Mouse (Mus musculus) liver, embryonic 14.5 days (tissue): ENCODE data around the gene Hrc. TPM values are rescaled to one million over a fixed set of nuclear protein-coding genes. Genes with fewer than 3 reads are reported as not detected.

Experiments
- ATAC-seq: fragments of 200-750 bp; cut with Nextera tagmentation; 2 replicates; pipeline ENCODE4 v1.8.0; 2017; ENCODE audit warnings: moderate number of reproducible peaks, mild to moderate bottlenecking, moderate library complexity; ENCODE audit not compliant: insufficient read depth
- DNase-seq, 3 experiments: peaks; one replicate each; pipeline ENCODE4 v3.0.0-alpha.2; 2012 to 2013; ENCODE audit warnings: low read depth in 3 of 3, low spot score in 3 of 3
- H3K27ac ChIP-seq: fragments of 300-500 bp; sonication (generic); 2 replicates; pipeline ENCODE4 v1.5.1; 2014; ENCODE audit warnings: moderate library complexity, mild to moderate bottlenecking, control low read depth, inconsistent platforms
- H3K27me3 ChIP-seq: fragments of 300-500 bp; sonication (generic); 2 replicates; pipeline ENCODE4 v1.6.1; 2014; ENCODE audit warnings: mild to moderate bottlenecking, low read length, moderate library complexity; ENCODE audit not compliant: control insufficient read depth, insufficient read depth
- H3K36me3 ChIP-seq: fragments of 300-500 bp; sonication (generic); replicated peaks from 2 replicates; pipeline ENCODE4 v1.6.1; 2014; ENCODE audit warnings: low read depth; ENCODE audit not compliant: control insufficient read depth, insufficient read depth
- H3K4me1 ChIP-seq, 2 experiments: fragments of 200-500 bp in 1 of 2; fragments of 300-500 bp in 1 of 2; sonication (generic) in 1 of 2; replicated peaks; 2 replicates each; pipeline ENCODE4 v1.6.1; 2012 to 2014; ENCODE audit warnings: antibody characterized with exemption in 1 of 2, inconsistent platforms in 1 of 2, low read length in 1 of 2; ENCODE audit not compliant: control insufficient read depth in 2 of 2, insufficient read depth in 2 of 2
- H3K4me2 ChIP-seq: fragments of 300-500 bp; sonication (generic); 2 replicates; pipeline ENCODE4 v1.6.1; 2014; ENCODE audit warnings: low read depth, mild to moderate bottlenecking, control low read depth, moderate library complexity
- H3K4me3 ChIP-seq, 2 experiments: fragments of 200-500 bp in 1 of 2; fragments of 300-500 bp in 1 of 2; sonication (generic) in 1 of 2; 2 replicates each; pipeline ENCODE4 v1.5.1; 2012 to 2014; ENCODE audit warnings: low read depth in 2 of 2, low read length in 2 of 2, mild to moderate bottlenecking in 2 of 2, control low read depth in 1 of 2, inconsistent platforms in 1 of 2, moderate library complexity in 1 of 2; ENCODE audit not compliant: insufficient read depth in 1 of 2
- H3K9ac ChIP-seq: fragments of 300-500 bp; sonication (generic); replicated peaks from 2 replicates; pipeline ENCODE4 v1.6.1; 2014; ENCODE audit warnings: mild to moderate bottlenecking, control low read depth, moderate library complexity
- H3K9me3 ChIP-seq: fragments of 300-500 bp; sonication (generic); 2 replicates; pipeline ENCODE4 v1.6.1; 2016; ENCODE audit warnings: low read length, mixed read lengths; ENCODE audit not compliant: control insufficient read depth
- CTCF ChIP-seq: IDR thresholded peaks from 2 replicates; pipeline ENCODE4 v1.5.1; 2016; ENCODE audit warnings: antibody characterized with exemption, low read depth, control low read depth
- EP300 ChIP-seq: IDR thresholded peaks from 2 replicates; pipeline ENCODE4 v1.6.1; 2016; ENCODE audit warnings: antibody characterized with exemption, low read depth
- WGBS: fragments of 180-500 bp; shearing (Covaris S2); extraction: QIAGEN DNeasy Blood & Tissue Kit; methylation state at CpG from one replicate; pipeline ENCODE4 v1.1.7; 2014; ENCODE audit not compliant: insufficient replicate concordance; 5-methylcytosine and 5-hydroxymethylcytosine counted together
- polyA plus RNA-seq, 2 experiments: library from polyadenylated mRNA; depleted of rRNA in 1 of 2; stranded (reverse) in 1 of 2; unstranded in 1 of 2; fragments of >200 nt; fragmentation: Nextera tagmentation in 1 of 2; extraction: Ambion mirVana in 1 of 2; gene quantifications; 2 replicates each; pipeline versions ENCODE4 v1.2.1 to v1.2.3; 2012 to 2014

Gene Hrc
- polyA plus RNA-seq, 2 experiments = 0.07 TPM; not detected in 1

GRCm38 (mm10) chr7:45331502-45331901 is 3.6 kb upstream of the Hrc start:
- Histone ChIP-seq H3K4me3 (no peak overlapping the region), H3K27ac (no peak overlapping the region), H3K4me1 (peaks cover 0 to 6% of the 10 kb centered on the region in 2 experiments; a peak in 2 of 4 replicates), H3K9ac (no peak overlapping the region), H3K27me3 (peaks cover 16% of the 10 kb centered on the region), H3K9me3 (no peaks in the 10 kb centered on the region), H3K36me3 (no peaks in the 10 kb centered on the region), H3K4me2 (no peak overlapping the region)
- WGBS = 69% methylated on average over 6 of the region's 6 CpGs
- ATAC-seq (no peak), DNase-seq (no peak)
- TF ChIP-seq EP300 (no peak), CTCF (peak; percentile 54)

- no peak for ATAC-seq
- peak overlapping the region; percentile 49 to 50 for H3K4me3 ChIP-seq
- H3K36me3 ChIP-seq = no peaks in the 10 kb centered on the region
- H3K4me2 ChIP-seq = peak overlapping the region; percentile 68
- H3K9me3 ChIP-seq = no peaks in the 10 kb centered on the region
- DNase-seq = no peak
- H3K4me1 ChIP-seq = peaks cover 0 to 7% of the 10 kb centered on the region in 2 experiments; a peak in 2 of 4 replicates
- 5% methylated on average over 22 of the region's 22 CpGs for WGBS
- TF ChIP-seq CTCF = no peak
- TF ChIP-seq EP300 = no peak
- H3K27me3 ChIP-seq = peaks cover 16% of the 10 kb centered on the region
- no peak overlapping the region for H3K27ac ChIP-seq
- H3K9ac ChIP-seq = 0 out of 2 replicates have a peak overlapping the region, but pooled peaks have one; percentile 20
Measured at GRCm38 (mm10) chr7:45332685-45333425, 2.2 kb upstream of the Hrc start.

GRCm38 (mm10) chr7:45333431-45333982 is 1.6 kb upstream of the Hrc start, which contains the start of gene Trpm4:
TSS of gene Trpm4 (minus strand) at chr7:45333780.
- ATAC-seq (no peak), DNase-seq (no peak)
- TF ChIP-seq CTCF (no peak), EP300 (no peak)
- Histone ChIP-seq H3K27ac (no peak within 1 kb of the TSS), H3K4me3 (peak within 1 kb of the TSS; percentile 49 to 50), H3K27me3 (peaks cover 16% of the 10 kb centered on the region), H3K9me3 (no peaks in the 10 kb centered on the region), H3K4me2 (peak within 1 kb of the TSS; percentile 68), H3K36me3 (no peaks in the 10 kb centered on the region), H3K9ac (0 out of 2 replicates have a peak within 1 kb of the TSS, but pooled peaks have one; percentile 20), H3K4me1 (peaks cover 0 to 11% of the 10 kb centered on the region in 2 experiments; a peak in 2 of 4 replicates)
- WGBS = under 1% methylated on average over 38 of the region's 38 CpGs

GRCm38 (mm10) chr7:45334605-45335004 is 485 bp upstream of the Hrc start:
- ATAC-seq (no peak), DNase-seq (no peak)
- H3K27me3 ChIP-seq = peaks cover 16% of the 10 kb centered on the region
- H3K36me3 ChIP-seq = no peaks in the 10 kb centered on the region
- H3K4me1 ChIP-seq = peaks cover 0 to 15% of the 10 kb centered on the region in 2 experiments; a peak in 3 of 4 replicates
- no peak overlapping the region for H3K9ac ChIP-seq
- H3K27ac ChIP-seq = no peak overlapping the region
- no peak overlapping the region for H3K4me2 ChIP-seq
- 54% methylated on average over 3 of the region's 3 CpGs for WGBS
- no peak for TF ChIP-seq EP300
- no peak for TF ChIP-seq CTCF
- H3K9me3 ChIP-seq = no peaks in the 10 kb centered on the region
- H3K4me3 ChIP-seq = no peak overlapping the region

- no peak for TF ChIP-seq EP300
- TF ChIP-seq CTCF = no peak
- no peak overlapping the region for H3K4me3 ChIP-seq
- H3K27ac ChIP-seq = no peak overlapping the region
- H3K9ac ChIP-seq = no peak overlapping the region
- H3K9me3 ChIP-seq = no peaks in the 10 kb centered on the region
- peaks cover 18% of the 10 kb centered on the region for H3K27me3 ChIP-seq
- DNase-seq (no peak), ATAC-seq (no peak)
- 62% methylated on average over 4 of the region's 4 CpGs for WGBS
- H3K36me3 ChIP-seq = no peaks in the 10 kb centered on the region
- H3K4me1 ChIP-seq = peaks cover 12 to 31% of the 10 kb centered on the region in 2 experiments
- no peak overlapping the region for H3K4me2 ChIP-seq
Measured at GRCm38 (mm10) chr7:45336319-45336718, 1.2 kb downstream of the Hrc start.
